Mouse (Mus musculus): ENCODE data around the gene Hsd11b1.

DNA sequence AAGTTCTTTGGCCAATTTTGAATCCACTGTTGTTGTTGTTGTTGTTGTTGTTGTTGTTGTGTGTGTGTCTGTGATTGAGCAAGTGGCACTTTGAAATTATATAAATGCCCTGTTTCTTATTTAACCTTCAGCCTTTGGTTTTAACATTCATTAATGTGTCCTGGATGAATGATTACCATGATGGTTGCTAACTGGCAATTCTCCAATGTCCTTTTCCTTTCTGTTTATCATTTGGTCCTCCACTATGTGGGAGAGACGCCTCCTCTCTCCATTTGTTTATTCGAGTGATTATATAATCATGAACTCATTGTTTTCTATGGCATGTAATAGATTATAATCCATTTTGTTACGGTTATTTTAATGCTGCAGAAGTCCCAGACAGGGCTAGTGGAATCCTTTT lies 33.3 kb downstream of the Hsd11b1 start:
- no peak for TF ChIP-seq GATA1 (IDR thresholded peaks at IDR 0.05; ENCODE audit: low read length)
- TF ChIP-seq TAL1 (IDR thresholded peaks at IDR 0.05; ENCODE audit: low read length): no peak
